Mouse (Mus musculus) NIH3T3 (cell line): ENCODE results near the gene Gm10959.
"Not testable (repeated sequence)": the region's sequence is repeated elsewhere in the genome, so short reads cannot be mapped to it uniquely, and the experiment has no call there.

Source experiments
- DNase-seq: peaks from one replicate; pipeline ENCODE4 v3.0.0-alpha.2; 2012; ENCODE audit warnings: low read depth

The Gm10959 gene

GRCm38 (mm10) chr3:122919260-122919659, at the start of gene Gm10959:
Gene Gm10959 (minus strand): TSS chr3:122919360.
- no peak for DNase-seq

- no peak for DNase-seq
These were observed 49.2 kb upstream of the Gm10959 start for GRCm38 (mm10) chr3:122968391-122968790.

- DNase-seq = no peak
These were observed 45.1 kb upstream of the Gm10959 start for GRCm38 (mm10) chr3:122964301-122964700.

GRCm38 (mm10) chr3:122950129-122950528, 31.0 kb upstream of the Gm10959 start:
- DNase-seq = no peak

GRCm38 (mm10) chr3:122943387-122943890, 24.3 kb upstream of the Gm10959 start:
- DNase-seq = peak; percentile 60

- DNase-seq = peak; percentile 90
These were observed 20.1 kb upstream of the Gm10959 start for GRCm38 (mm10) chr3:122939215-122939614.

- not testable (repeated sequence) for DNase-seq
These were observed 18.0 kb upstream of the Gm10959 start for GRCm38 (mm10) chr3:122937176-122937575.

- DNase-seq = no peak
These were observed 13.3 kb upstream of the Gm10959 start for GRCm38 (mm10) chr3:122932466-122932865.

- no peak for DNase-seq
These were observed 10.6 kb upstream of the Gm10959 start for GRCm38 (mm10) chr3:122929723-122930122.

GRCm38 (mm10) chr3:122924009-122924914, 5.1 kb upstream of the Gm10959 start, which contains the start of gene 1810037I17Rik:
Gene 1810037I17Rik (plus strand): TSS chr3:122924203.
- DNase-seq = peak; percentile 98

GRCm38 (mm10) chr3:122923147-122923546, 4.0 kb upstream of the Gm10959 start:
- DNase-seq = no peak

GRCm38 (mm10) chr3:122921676-122922527, 2.7 kb upstream of the Gm10959 start:
- no peak for DNase-seq

GRCm38 (mm10) chr3:122920572-122921435, 1.6 kb upstream of the Gm10959 start:
- DNase-seq = peak; percentile 54

GRCm38 (mm10) chr3:122918672-122919071, 488 bp downstream of the Gm10959 start:
- DNase-seq = no peak

- DNase-seq = no peak
These were observed 2.9 kb downstream of the Gm10959 start for GRCm38 (mm10) chr3:122916191-122916680.

- DNase-seq = no peak
These were observed 3.7 kb downstream of the Gm10959 start for GRCm38 (mm10) chr3:122915493-122915892.

GRCm38 (mm10) chr3:122907841-122908240, 11.3 kb downstream of the Gm10959 start:
- DNase-seq = no peak

GRCm38 (mm10) chr3:122903746-122904433, 15.3 kb downstream of the Gm10959 start:
- peak; percentile 85 for DNase-seq

- peak; percentile 24 for DNase-seq
These were observed 20.9 kb downstream of the Gm10959 start for GRCm38 (mm10) chr3:122898254-122898653.

- no peak for DNase-seq
These were observed 23.9 kb downstream of the Gm10959 start for GRCm38 (mm10) chr3:122895189-122895731.
